Mouse (Mus musculus): ENCODE results near the gene Umodl1.
A peak's percentile ranks its signal among the peaks of the same experiment; 100 is the strongest.

The Umodl1 gene

DNA sequence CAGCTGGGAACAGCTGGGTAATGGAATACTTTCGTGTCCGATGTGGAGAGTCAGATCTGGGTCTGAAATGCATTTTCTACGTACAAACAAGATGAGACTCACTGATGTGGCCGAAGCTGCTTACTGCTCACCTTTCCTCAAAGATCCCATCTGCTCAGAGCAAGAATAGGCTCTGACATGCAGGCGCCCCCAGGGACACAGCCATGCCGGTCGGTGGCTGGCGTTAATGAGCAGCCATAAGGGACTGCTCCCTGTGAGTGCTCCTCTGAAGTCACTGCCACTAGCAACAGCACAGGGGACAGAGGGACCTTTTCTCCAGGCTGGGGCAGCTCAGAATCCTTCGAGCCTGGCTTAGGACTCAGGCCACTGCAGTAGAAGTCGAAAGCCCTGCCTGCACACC, at the start of gene Umodl1:
Gene Umodl1 (plus strand): TSS at position 301 of the 400 bp plus-strand sequence.
- no peak for DNase-seq (ENCODE audit: extremely low spot score)

DNA sequence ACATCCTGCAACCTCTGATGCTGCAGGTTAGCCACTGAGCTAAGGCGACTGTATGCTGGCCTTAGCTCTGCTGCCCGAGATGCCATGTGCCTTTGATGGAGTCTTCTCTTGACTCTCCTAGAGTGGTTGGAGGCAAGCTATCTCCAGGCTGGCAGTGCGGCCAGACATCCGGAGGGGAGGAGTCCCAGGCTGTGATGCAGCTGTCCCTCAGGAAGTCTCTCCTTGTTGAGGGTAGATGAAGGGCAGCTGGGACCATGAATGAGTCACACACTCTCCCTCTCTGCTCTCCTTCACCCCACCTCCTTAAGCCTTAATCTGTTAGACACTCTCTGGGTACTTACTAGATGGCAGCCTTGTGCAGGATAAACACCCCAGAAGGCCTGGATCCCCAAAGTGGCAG, 46.9 kb upstream of the Umodl1 start:
- DNase-seq (ENCODE audit: extremely low spot score): no peak

DNA sequence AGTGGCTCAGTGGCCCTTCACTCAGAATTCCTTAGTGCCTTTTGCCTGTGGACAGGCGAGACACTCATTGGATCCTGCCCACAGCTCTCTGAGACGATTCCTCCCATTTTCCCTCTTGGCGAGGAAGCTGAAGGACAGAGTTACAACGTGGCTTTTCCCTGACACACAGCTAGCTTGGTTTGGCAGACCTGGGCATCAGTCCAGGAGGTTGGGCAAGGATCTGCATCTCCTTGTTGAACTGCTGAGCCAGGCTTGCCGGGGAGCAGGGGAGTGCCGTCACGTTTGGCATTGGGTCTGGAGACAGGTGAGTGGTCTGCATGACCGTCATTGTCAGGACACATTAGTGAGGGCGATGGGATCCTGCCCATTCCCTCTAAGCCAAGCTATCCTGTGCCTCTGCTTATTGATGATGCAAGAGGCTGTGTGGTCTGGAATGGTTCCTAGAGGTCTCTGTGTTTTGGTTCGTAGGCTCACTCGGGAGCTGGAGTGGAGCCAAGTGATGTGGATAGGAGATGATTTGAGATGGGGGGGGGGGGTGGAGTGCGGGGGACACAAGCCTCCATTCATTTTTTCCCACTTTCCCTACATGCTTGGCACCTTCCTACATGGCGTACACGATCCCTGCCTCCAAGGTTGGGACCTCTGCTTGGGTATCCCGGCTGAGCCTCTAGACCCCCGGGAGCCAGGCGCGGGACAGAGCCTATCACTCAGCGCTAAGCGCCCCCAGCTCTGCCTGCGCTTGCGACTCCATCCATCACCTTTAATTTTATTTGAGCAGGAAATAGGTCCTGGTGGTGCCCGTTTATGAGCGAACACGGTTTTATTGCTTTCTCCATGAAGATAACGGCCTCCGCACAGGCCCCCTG, 43.3 kb upstream of the Umodl1 start:
- DNase-seq (ENCODE audit: extremely low spot score): no peak

DNA sequence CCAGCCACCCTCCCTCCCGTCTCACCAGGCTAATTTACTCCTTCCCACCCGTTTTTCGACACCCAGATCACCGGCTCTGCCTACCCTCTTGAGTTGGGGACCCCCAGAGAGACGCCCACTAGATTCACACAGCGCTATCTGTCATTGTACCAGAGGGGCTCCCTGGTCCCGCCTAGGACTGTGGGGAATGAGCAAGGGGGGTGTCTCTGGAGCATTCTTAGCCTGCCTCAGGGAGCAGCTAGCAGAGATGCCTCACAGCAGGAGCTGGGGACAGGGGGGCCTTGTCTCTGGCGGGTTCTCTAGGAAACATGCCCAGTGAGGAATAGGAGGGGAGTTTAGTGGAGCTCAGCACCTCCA, 42.7 kb upstream of the Umodl1 start:
- DNase-seq (ENCODE audit: extremely low spot score): no peak

DNA sequence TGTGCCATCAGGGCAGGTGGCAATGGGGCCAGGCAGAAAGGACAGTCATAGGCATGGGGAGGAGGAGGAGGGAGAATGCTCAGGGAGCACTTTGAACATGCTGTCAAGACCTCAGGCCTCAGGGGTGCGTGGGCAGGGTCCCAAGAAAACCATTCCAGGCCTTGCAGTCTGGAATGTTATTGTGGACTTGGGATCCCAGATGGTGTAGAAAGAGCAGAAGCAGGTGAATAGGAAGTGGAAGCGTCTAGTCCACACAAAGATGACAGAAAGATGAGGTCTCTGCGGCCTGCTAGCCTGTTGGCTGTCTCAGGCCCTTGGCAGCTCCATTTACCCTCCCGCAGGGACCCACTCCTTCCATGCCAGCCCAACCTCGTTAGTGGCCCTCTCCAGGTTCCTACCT, 41.9 kb upstream of the Umodl1 start:
- DNase-seq (ENCODE audit: extremely low spot score): no peak

DNA sequence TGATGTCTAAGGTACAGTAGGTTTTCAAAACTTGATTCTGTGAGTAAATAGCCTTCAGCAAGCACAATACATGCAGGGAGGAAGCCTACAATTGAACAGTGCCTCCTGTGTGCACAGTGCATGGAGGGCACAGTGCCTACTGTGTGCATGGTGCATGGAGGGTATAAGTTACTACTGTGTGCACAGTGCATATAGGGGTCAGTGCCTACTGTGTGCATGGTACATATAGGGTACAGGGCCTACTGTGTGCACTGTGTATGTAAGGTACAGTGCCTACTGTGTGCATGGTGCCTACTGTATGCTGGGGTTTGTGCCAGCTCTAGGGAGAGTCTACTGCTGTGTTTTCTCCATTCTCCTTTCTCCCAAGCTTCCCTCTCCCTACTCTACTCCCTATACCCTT, 40.2 kb upstream of the Umodl1 start:
- DNase-seq (ENCODE audit: extremely low spot score): no peak

DNA sequence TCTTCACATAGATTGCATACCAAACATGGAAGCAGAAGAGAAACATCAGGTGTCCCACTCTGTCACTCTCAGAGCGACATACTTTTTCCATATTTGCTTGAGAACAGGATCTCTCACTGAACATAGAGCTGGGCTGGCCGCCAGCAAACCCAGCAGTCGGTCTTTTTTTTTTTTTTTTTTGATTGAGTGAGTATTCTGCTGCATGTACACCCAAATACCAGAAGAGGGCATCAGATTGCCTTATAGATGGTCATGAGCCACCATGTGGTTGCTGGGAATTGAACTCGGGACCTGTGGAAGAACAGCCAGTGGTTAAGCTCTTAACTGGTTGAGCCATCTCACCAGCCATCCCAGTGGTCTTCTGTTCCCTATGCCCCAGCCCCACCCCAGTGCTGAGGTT, 30.9 kb upstream of the Umodl1 start:
- no peak for DNase-seq (ENCODE audit: extremely low spot score)

DNA sequence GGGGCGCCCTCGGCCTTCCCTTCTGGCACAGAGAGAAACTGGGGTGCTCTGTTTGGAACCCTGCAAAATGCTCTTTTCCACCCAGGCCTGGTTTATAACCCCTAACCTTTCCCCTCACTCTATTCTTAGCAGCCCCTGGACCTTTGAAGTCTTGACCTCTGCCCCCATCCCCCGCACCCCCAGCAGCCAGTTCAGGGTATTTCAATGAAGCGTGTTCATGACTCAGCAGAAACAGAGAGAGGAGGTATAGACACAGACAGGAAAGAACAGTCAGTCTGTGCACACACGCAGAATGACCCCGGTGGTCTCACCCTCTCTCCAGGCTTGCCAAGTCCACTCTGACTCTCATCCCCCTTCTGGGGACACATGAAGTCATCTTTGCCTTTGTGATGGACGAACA, 23.6 kb upstream of the Umodl1 start:
- DNase-seq (ENCODE audit: extremely low spot score): no peak

DNA sequence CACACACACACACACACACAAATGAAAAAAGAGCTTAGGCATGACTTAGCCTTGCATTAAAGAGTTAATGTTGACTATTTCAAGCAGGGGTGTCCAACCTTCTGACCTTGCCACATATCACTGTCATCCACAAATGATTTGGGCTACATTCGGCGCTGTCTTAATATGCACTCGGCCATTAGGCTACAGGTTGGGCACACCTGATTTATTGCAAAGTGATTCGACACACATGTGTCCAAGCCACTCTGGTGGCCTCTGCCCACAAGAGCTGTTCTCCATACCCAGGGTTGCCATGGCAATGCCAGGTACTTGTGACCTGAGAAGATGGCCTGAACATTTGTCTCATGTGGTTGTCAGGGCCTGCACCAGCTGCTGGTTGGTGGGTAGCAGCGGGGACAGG, 21.6 kb upstream of the Umodl1 start:
- DNase-seq (ENCODE audit: extremely low spot score): no peak

DNA sequence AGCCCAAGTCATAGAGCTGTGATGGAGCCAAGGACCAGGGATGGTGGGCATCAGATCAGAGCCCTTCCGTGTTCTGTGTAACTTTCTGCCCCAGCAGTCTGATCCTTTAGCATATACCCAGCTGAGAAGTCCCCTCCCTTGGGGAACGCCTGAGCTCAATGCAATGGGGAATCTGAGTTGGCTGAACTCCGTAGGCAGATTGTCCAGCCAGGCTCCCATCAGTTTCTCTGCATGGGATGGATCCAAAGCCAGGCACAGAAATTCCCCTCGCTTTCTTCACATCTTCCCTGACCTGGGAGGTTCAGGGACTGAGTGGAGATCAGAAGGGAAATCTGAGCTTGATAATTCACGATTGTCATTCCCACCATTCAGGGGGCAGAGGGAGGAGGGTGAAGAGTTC, 19.1 kb upstream of the Umodl1 start:
- DNase-seq (ENCODE audit: extremely low spot score): no peak

DNA sequence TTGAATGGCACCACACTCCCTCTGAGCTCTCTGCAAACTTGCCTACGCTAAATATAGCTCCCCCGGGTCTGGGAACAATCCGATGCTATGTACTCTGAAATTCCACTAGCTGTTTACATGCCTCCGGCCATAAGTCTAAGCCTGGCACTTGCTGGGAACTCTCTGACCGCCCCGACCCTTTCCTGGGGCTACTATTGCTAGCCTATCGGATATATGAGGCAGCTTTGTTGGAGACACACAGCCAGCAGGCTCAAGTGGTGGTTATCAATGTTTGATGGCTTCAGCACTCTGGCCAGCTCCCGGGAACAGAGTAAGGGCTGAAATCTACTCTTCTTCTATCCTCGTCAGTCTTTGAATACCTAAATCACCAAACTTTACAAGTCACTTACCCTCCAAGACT, 15.9 kb upstream of the Umodl1 start:
- DNase-seq (ENCODE audit: extremely low spot score): peak; percentile 37

DNA sequence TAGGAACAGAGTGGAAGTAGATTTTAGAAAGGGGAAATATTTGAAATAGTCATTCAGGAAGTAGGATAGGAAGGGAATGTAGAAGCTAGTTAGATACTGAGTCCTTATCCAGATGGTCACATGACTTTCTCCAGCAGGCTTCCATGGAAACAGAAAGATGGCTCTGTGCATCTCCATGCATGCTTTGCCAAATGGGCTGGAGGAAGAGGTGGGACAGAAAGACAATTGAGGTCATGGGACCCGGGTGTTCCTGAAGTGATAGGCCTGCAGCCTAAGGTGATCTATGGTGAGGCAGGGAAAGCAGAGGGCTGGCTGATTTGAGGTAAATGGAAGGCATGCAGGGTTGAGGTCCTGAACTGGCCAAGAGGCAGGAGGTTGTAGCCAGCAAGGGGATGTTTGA, 6.1 kb upstream of the Umodl1 start:
- no peak for DNase-seq (ENCODE audit: extremely low spot score)

DNA sequence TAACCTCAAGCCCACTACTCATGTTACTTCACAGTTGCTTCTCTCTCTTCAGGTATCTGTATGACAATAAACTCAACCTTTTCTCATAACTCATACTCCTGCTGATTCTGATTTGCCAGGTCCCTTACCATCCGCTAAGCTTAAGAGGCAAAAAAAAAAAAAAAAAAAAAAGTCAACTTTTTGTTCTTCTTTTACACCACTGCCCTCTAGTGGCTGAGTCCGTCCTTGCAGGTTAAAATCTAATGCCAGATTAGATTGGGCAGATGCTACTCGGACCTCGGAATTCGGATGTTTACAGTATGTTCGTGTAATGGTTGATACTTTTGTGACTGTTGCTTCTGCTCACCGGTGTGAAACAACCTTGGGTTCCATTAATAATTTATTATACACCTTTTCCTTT, 3.7 kb upstream of the Umodl1 start:
- peak; percentile 73 for DNase-seq (ENCODE audit: extremely low spot score)

DNA sequence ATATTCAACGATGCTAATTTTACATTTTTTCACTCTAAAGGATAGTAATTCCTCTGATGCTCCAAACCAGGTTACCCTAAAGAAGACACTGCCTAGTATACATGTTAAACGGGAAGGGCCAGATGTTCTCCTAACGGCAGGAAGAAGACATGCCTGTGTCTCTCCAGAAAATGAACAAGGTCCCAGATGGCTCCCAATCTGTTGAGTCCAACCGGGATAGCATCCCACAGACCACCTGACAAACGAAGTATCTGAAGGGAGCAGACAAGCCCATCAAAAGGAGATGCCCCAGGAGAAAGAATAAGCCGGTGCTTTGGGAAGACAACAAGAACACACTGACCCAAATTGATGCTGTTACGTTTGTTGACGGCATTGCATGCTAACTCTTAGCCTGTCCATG, 2.8 kb upstream of the Umodl1 start:
- DNase-seq (ENCODE audit: extremely low spot score): no peak

DNA sequence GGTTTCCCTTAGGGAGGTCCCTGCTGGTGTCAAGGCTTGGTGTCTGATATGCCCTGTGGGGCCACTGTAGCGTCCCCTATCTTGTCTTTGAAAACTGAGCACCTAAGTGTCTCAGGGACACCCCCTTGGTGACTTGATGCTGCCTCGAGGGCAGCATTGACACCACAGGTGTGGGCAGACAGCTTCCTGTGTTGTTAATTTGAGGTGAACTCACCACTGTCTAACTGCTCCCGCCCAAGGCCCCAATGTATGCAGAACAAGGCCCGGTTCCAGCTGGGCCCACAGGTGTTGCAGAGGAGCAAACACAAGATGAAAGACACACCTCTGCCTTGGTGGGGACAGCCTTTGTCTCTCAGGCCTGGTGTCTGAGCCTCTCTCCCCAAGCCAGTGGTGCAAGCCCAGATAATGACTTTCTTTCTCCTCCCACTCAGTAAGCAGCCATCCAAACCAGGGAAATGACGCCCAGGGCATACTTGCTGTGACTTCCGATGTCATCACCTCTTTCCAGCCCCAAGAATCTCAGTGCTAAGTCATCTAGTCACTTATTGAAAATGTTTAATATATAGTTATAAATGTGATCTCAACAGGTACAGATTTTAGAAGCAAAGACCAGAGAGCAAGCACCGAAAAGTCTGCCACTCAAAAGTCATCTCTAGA, 7.6 kb downstream of the Umodl1 start:
- DNase-seq (ENCODE audit: extremely low spot score): no peak

DNA sequence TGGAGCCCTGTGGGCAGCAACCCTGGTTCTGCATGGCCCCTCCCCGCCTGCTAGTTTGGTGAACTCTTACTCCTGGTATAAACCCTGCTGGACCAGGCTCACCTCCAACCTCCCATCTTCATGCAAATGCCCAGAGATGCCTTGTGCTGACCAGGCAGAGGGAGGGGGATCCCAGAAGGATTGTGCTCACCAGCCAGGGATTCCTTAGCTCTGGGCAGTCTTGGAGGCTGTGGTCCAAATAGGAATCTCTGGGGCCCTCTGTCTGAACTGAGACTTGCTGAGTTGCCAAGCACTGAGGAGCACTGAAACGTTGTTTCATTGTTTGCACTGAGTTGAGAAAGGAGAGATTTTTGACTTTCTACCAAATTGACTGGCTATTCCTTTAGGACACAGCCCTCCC, 8.4 kb downstream of the Umodl1 start:
- no peak for DNase-seq (ENCODE audit: extremely low spot score)

DNA sequence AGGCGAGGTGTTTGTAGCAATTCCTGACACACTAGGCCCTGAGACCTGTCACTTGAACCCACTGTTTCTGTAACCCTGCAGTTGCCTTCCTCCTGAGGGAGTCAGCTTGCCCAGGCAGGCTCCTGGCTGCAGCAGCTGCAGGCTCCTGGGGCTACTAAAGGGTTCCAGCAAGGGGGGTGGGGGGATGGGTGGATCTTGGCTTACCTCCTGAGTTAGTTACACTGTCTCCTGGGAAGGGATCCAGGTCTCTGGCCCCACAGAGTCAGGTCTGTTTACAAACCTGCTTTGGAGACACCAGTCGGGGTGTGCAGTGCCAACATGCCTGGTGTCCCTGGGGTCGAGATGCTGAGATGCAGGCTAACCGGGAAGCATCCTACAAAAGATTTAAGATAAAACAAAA, 15.5 kb downstream of the Umodl1 start:
- DNase-seq (ENCODE audit: extremely low spot score): no peak

DNA sequence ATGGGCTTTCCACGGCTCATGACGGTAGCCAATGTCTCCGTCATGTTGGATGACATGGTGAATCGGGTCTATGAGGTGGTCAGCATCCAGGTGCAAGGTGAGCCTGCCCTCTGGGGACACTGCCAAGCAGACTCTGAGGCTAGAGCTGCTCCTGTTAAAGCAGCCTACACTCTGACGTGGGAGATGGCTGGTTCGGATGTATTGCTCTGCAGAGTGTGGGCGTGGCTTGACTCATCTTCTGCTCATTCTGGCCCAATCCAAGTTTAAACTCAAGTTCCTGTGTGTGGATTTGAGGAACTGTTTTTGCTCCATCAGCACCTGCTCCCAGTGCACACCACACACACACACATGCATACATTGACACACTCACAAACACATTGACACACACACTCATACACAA, 17.4 kb downstream of the Umodl1 start:
- no peak for DNase-seq (ENCODE audit: extremely low spot score)

DNA sequence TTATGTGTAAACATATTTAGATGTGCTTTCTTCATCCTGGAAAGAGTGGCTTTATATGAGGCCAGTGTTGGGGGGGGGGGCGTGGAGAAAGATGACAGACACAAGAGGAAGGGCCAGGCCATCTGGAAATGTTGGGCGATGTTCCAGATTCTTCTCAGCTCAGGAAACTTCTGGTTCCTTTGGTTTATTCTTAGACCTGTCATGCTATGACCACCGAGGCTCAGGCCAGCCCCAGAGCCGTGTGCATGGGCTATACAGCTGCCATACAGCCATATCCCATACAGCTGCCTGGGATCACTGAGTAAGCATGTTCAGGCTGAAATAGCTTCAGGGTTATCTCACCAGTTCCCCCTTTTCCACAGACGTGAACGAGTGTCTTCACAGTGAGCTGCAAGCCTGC, 18.9 kb downstream of the Umodl1 start:
- DNase-seq (ENCODE audit: extremely low spot score): no peak

DNA sequence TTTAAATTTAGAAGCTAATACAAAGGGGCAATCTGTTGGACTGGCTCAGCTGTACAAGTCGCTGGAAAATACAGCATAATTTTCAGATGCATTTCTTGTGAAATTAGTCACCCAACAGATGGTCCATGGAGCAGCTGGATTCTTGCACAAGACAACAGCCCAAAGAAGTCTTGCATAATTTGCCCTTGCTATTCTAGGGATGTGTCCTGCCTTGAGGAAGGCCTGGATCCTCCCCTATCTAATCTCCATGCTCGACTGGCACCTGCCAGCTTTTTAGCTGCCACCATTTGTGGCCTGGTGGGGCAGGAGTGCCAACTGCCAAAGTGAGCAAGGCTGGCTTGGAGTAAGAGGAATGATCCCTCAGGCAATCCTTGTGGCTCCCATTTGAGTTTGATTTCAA, 22.9 kb downstream of the Umodl1 start:
- DNase-seq (ENCODE audit: extremely low spot score): no peak

DNA sequence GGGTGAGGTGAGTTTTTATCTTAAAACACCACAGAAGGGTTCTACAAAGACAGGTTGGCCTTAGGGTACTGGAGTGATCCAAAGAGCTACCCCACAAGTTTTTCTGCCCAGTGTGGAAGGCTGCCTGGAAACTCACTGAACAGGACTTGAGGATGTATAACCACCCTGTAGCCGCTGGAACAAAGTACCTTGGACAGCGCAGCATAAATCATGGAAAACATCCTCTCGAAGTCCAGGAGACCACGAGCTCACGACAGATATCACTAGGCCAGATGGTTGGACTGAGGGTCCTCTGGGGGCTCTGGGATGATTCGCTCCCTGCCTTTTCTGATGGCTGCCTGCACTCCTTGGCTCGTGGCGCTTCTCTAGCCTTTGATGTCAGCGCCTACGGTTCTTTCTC, 24.1 kb downstream of the Umodl1 start:
- no peak for DNase-seq (ENCODE audit: extremely low spot score)

DNA sequence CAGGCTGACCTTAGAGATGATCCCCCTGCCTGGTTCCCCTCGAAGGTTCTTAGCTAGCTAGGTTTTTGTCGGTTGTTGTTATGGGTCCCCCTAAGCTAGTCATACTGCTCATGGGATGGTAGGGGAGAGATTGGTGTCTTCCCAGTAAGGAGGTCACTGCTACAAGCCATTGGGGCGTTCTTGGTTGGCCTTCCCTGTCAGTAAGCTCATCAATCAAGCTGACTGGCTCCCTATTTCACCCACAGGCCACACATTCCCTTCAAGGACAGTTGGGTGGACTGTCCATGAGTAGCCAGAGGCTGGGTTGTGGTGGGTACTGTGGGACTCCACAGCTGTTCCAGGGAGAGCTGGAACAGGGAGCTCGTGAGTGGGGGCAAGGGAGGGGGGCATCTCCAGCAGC, 29.1 kb downstream of the Umodl1 start:
- no peak for DNase-seq (ENCODE audit: extremely low spot score)

DNA sequence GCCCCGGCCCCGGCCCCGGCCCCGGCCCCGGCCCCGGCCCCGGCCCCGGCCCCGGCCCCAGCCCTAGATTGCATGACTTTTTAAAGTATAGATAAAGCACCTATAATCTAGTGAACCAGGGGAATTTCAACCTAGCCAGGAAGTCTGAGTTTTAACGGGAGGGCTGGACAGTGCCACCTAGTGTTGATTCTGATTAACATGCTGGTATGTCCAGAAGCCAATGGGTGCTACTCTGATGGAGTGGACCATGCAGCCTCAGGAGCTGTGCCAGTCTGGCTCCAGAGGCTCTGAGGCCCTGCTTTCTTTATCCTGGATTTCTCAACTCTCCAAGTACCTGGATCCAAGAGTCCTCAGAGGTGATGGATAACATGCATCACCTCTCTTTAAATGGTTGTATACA, 35.8 kb downstream of the Umodl1 start:
- DNase-seq (ENCODE audit: extremely low spot score): peak; percentile 25

DNA sequence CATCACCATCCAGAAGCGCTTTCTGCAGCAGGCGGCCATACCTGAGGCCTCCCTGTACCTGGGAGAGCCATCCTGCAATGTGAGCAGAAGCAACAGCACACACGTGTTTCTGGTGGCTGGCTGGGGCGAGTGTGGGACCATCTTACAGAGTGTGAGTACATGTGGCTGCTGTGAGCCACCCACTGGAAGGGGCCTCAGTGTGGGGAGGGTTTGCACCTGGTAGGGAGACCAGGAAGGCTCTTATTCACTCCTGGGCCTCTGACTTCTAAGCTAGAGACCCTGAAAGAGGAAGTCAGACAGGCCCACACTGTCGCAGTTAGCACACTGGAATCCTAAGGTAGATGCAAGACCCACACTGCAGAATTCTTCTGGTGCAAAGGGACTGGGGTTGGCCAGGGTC, 41.9 kb downstream of the Umodl1 start:
- no peak for DNase-seq (ENCODE audit: extremely low spot score)
